Mouse (Mus musculus) liver, embryonic 14.5 days (tissue): ENCODE measurements around the gene Tspear.

Source experiments
- CTCF ChIP-seq: IDR thresholded peaks from 2 replicates; pipeline ENCODE4 v1.5.1; 2016; ENCODE audit warnings: antibody characterized with exemption, low read depth, control low read depth
- EP300 ChIP-seq: IDR thresholded peaks from 2 replicates; pipeline ENCODE4 v1.6.1; 2016; ENCODE audit warnings: antibody characterized with exemption, low read depth

GRCm38 (mm10) chr10:77638956-77639355 lies 47.4 kb upstream of the Tspear start:
- no peak for TF ChIP-seq CTCF
- TF ChIP-seq EP300, result no peak
